Mouse (Mus musculus): ENCODE results near the gene Nfkbil1. TPM values are rescaled to one million over a fixed set of nuclear protein-coding genes. Genes with fewer than 3 reads are reported as not detected.
A peak's percentile ranks its signal among the peaks of the same experiment; 100 is the strongest.

Nfkbil1 gene
- polyA plus RNA-seq, 2 experiments = 1.3 to 4.2 TPM

DNA sequence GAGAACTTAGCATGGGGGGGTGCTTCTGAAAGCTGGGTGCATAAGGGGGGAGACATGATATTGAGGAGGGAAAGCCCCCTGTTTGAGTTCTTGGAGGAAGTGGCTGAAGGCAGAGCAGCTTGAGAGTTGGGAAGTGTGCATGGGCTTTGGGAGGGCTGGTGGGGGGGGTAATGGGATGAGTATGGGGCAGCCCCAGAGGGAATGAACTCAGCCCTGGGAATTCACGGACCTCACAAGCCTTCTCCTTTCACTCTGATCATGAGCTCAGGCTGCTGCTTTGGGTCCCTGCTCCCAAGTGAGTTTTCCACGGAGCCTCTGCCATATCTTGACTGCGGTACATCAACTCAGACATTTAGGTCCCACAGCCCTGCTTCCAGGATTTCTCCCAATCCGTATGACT lies 33.1 kb downstream of the Nfkbil1 start:
- WGBS (ENCODE audit: insufficient replicate concordance) = 55% methylated on average over 4 of the region's 4 CpGs
- DNase-seq (ENCODE audit: low read depth in 3 of 3, low spot score in 3 of 3) (no peak), ATAC-seq (ENCODE audit: insufficient read depth) (no peak)
- Histone ChIP-seq H3K4me2 (ENCODE audit: low read depth) (no peak overlapping the region), H3K27ac (no peak overlapping the region), H3K27me3 (ENCODE audit: control insufficient read depth, insufficient read depth, low read length) (peaks cover 21% of the 10 kb centered on the region), H3K36me3 (replicated peaks; ENCODE audit: control insufficient read depth, insufficient read depth, low read depth) (no peaks in the 10 kb centered on the region), H3K9me3 (ENCODE audit: control insufficient read depth, low read length) (no peaks in the 10 kb centered on the region), H3K9ac (replicated peaks) (no peak overlapping the region), H3K4me3 (ENCODE audit: insufficient read depth in 1 of 2, low read depth in 2 of 2, low read length in 2 of 2) (no peak overlapping the region), H3K4me1 (replicated peaks; ENCODE audit: control insufficient read depth in 2 of 2, insufficient read depth in 2 of 2, low read length in 1 of 2) (peaks cover 0 to 4% of the 10 kb centered on the region in 2 experiments; a peak in 1 of 4 replicates)
- TF ChIP-seq CTCF (IDR thresholded peaks at IDR 0.05; ENCODE audit: low read depth) (no peak), EP300 (IDR thresholded peaks at IDR 0.05; ENCODE audit: low read depth) (no peak)

DNA sequence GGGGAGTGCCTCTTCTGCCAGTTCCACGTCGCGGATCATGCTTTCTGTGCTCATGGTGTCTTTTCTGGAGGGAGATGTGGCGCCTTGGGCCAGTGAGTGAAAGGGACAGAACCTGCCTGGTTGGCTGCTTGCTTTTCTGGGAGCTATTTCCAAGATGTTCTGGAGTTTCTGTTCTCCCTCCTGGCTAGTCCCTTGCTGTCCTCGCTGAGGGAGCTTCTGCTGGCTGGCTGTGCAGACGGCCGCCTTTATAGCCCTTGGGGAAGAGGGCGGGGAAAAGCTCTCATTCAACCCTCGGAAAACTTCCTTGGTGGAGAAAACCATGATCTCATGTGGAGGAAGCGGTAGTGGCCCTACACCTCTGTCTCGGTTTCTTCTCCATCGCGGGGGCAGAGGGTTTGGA lies 33.8 kb downstream of the Nfkbil1 start, which contains the start of gene Tnf:
Tnf (minus strand) TSS at position 221 of the 400 bp plus-strand sequence.
- DNase-seq (ENCODE audit: low read depth in 3 of 3, low spot score in 3 of 3) = no peak
- Histone ChIP-seq H3K27ac (no peak within 1 kb of the TSS), H3K9ac (replicated peaks) (no peak within 1 kb of the TSS), H3K4me2 (ENCODE audit: low read depth) (peak within 1 kb of the TSS; percentile 44), H3K36me3 (replicated peaks; ENCODE audit: control insufficient read depth, insufficient read depth, low read depth) (no peaks in the 10 kb centered on the region), H3K27me3 (ENCODE audit: control insufficient read depth, insufficient read depth, low read length) (peaks cover 21% of the 10 kb centered on the region), H3K9me3 (ENCODE audit: control insufficient read depth, low read length) (no peaks in the 10 kb centered on the region), H3K4me1 (replicated peaks; ENCODE audit: control insufficient read depth in 2 of 2, insufficient read depth in 2 of 2, low read length in 1 of 2) (peaks cover 0 to 4% of the 10 kb centered on the region in 2 experiments; a peak in 1 of 4 replicates), H3K4me3 (ENCODE audit: insufficient read depth in 1 of 2, low read depth in 2 of 2, low read length in 2 of 2) (peak within 1 kb of the TSS; percentile 31 to 43)
- ATAC-seq (ENCODE audit: insufficient read depth) = no peak
- TF ChIP-seq EP300 (IDR thresholded peaks at IDR 0.05; ENCODE audit: low read depth) = no peak
- TF ChIP-seq CTCF (IDR thresholded peaks at IDR 0.05; ENCODE audit: low read depth) = no peak
- 12% methylated on average over 13 of the region's 13 CpGs for WGBS (ENCODE audit: insufficient replicate concordance)

DNA sequence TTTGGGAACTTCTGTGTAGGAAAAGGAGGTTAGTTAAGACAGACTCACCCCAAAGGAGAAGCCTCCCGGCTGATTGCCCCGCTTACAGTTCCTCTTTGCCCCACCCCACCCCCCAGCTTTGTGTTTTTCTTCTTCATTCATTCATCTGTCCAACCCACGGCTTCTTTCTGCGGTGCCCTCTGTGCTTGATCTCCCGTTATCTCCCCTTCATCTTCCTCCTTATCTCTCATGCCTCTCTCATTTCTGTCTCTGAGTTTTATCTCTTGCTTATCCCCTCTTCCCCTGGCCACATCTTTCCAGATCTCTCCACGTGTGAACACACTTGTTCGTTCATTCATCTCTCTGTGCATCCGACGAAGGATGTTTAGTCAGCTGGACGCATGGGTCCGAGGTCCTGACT lies 34.5 kb downstream of the Nfkbil1 start:
- H3K27ac ChIP-seq = no peak overlapping the region
- H3K9me3 ChIP-seq (ENCODE audit: control insufficient read depth, low read length) = no peaks in the 10 kb centered on the region
- no peak for ATAC-seq (ENCODE audit: insufficient read depth)
- H3K4me2 ChIP-seq (ENCODE audit: low read depth) = peak overlapping the region; percentile 44; the same call in 1 of the 2 replicates
- H3K4me3 ChIP-seq (ENCODE audit: insufficient read depth in 1 of 2, low read depth in 2 of 2, low read length in 2 of 2) = peak overlapping the region; percentile 31 to 43
- DNase-seq (ENCODE audit: low read depth in 3 of 3, low spot score in 3 of 3) = no peak
- no peak overlapping the region for H3K9ac ChIP-seq (replicated peaks)
- peaks cover 0 to 7% of the 10 kb centered on the region in 2 experiments; a peak in 1 of 4 replicates for H3K4me1 ChIP-seq (replicated peaks; ENCODE audit: control insufficient read depth in 2 of 2, insufficient read depth in 2 of 2, low read length in 1 of 2)
- WGBS (ENCODE audit: insufficient replicate concordance) = 14% methylated on average over 11 of the region's 11 CpGs
- peaks cover 21% of the 10 kb centered on the region for H3K27me3 ChIP-seq (ENCODE audit: control insufficient read depth, insufficient read depth, low read length)
- no peaks in the 10 kb centered on the region for H3K36me3 ChIP-seq (replicated peaks; ENCODE audit: control insufficient read depth, insufficient read depth, low read depth)
- TF ChIP-seq CTCF (IDR thresholded peaks at IDR 0.05; ENCODE audit: low read depth) (no peak), EP300 (IDR thresholded peaks at IDR 0.05; ENCODE audit: low read depth) (no peak)

DNA sequence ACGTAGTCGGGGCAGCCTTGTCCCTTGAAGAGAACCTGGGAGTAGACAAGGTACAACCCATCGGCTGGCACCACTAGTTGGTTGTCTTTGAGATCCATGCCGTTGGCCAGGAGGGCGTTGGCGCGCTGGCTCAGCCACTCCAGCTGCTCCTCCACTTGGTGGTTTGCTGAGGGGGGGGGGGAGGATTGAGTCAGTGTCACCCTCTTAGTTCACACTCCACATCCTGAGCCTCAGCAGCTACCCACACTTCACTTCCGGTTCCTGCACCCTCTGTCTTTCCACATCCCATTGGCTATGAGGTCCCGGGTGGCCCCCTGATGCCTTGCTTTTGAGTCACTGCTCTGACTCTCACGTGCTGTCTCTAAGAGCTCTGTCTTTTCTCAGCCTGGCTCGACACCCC lies 35.2 kb downstream of the Nfkbil1 start:
- Histone ChIP-seq H3K36me3 (replicated peaks; ENCODE audit: control insufficient read depth, insufficient read depth, low read depth) (no peaks in the 10 kb centered on the region), H3K27ac (no peak overlapping the region), H3K4me1 (replicated peaks; ENCODE audit: control insufficient read depth in 2 of 2, insufficient read depth in 2 of 2, low read length in 1 of 2) (peaks cover 0 to 9% of the 10 kb centered on the region in 2 experiments; a peak in 1 of 4 replicates), H3K4me2 (ENCODE audit: low read depth) (peak overlapping the region; percentile 20; the same call in 1 of the 2 replicates), H3K9ac (replicated peaks) (no peak overlapping the region), H3K4me3 (ENCODE audit: insufficient read depth in 1 of 2, low read depth in 2 of 2, low read length in 2 of 2) (no peak overlapping the region), H3K9me3 (ENCODE audit: control insufficient read depth, low read length) (no peaks in the 10 kb centered on the region), H3K27me3 (ENCODE audit: control insufficient read depth, insufficient read depth, low read length) (peaks cover 27% of the 10 kb centered on the region)
- ATAC-seq (ENCODE audit: insufficient read depth) = no peak; the same call in 1 of the 2 replicates
- TF ChIP-seq CTCF (IDR thresholded peaks at IDR 0.05; ENCODE audit: low read depth) = no peak
- no peak for TF ChIP-seq EP300 (IDR thresholded peaks at IDR 0.05; ENCODE audit: low read depth)
- 20% methylated on average over 11 of the region's 11 CpGs for WGBS (ENCODE audit: insufficient replicate concordance)
- DNase-seq (ENCODE audit: low read depth in 3 of 3, low spot score in 3 of 3) = peak in 1 of 3 experiments; percentile 47

DNA sequence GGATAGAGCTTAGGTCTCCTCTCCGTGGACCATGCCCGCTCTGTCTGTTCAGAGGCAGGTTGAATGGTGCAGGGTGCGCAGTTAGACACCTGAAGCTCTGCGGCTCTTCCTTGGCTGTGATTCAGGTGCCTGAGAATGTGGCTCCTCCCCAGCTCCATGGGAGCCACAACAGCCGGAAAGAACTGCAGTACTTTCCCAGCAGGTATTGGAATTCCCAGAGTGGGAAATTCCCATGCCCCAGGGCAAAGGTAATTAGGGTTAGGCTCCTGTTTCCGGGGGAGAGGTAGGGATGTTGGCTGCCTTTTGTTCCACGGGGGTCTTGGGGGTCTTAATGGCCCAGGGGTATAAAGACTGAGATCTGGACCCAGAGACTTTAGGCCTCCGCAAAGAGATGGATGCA lies 36.6 kb downstream of the Nfkbil1 start:
- Histone ChIP-seq H3K9me3 (ENCODE audit: control insufficient read depth, low read length) (no peaks in the 10 kb centered on the region), H3K36me3 (replicated peaks; ENCODE audit: control insufficient read depth, insufficient read depth, low read depth) (no peaks in the 10 kb centered on the region), H3K27ac (no peak overlapping the region), H3K4me2 (ENCODE audit: low read depth) (no peak overlapping the region), H3K9ac (replicated peaks) (no peak overlapping the region), H3K4me1 (replicated peaks; ENCODE audit: control insufficient read depth in 2 of 2, insufficient read depth in 2 of 2, low read length in 1 of 2) (peaks cover 0 to 10% of the 10 kb centered on the region in 2 experiments; a peak in 1 of 4 replicates), H3K4me3 (ENCODE audit: insufficient read depth in 1 of 2, low read depth in 2 of 2, low read length in 2 of 2) (no peak overlapping the region), H3K27me3 (ENCODE audit: control insufficient read depth, insufficient read depth, low read length) (peaks cover 35% of the 10 kb centered on the region)
- WGBS (ENCODE audit: insufficient replicate concordance) = 59% methylated on average over 8 of the region's 8 CpGs
- no peak for ATAC-seq (ENCODE audit: insufficient read depth)
- DNase-seq (ENCODE audit: low read depth in 3 of 3, low spot score in 3 of 3) = no peak
- TF ChIP-seq CTCF (IDR thresholded peaks at IDR 0.05; ENCODE audit: low read depth) (no peak), EP300 (IDR thresholded peaks at IDR 0.05; ENCODE audit: low read depth) (no peak)
